Mouse (Mus musculus) E14TG2a.4 (cell line): Measurements from ENCODE around the gene Zfp708.

Experiments
- H3K27me3 ChIP-seq: 2 replicates; pipeline ENCODE4 v1.6.1; 2014; ENCODE audit warnings: low read length, control low read depth; ENCODE audit not compliant: insufficient read depth
- H3K36me3 ChIP-seq: 2 replicates; pipeline ENCODE4 v1.6.1; 2014; ENCODE audit warnings: low read length, control low read depth; ENCODE audit not compliant: insufficient read depth
- H3K4me1 ChIP-seq: replicated peaks from 2 replicates; pipeline ENCODE4 v1.6.1; 2014; ENCODE audit warnings: low read depth, low read length, control low read depth
- H3K4me3 ChIP-seq: replicated peaks from 2 replicates; pipeline ENCODE4 v1.5.1; 2014; ENCODE audit warnings: mild to moderate bottlenecking, low read length
- H3K9me3 ChIP-seq: 2 replicates; pipeline ENCODE4 v1.6.1; 2014; ENCODE audit warnings: low read length, control low read depth
- CTCF ChIP-seq: conservative IDR thresholded peaks from 2 replicates; pipeline ENCODE4 v1.5.1; 2014; ENCODE audit warnings: low read length
- NANOG ChIP-seq: IDR thresholded peaks from 2 replicates; pipeline ENCODE4 v1.6.1; 2014; ENCODE audit warnings: borderline replicate concordance, low read length, mixed read lengths
- POU5F1 ChIP-seq: IDR thresholded peaks from 2 replicates; pipeline ENCODE4 v1.6.1; 2014; ENCODE audit warnings: low read length, borderline replicate concordance

Gene Zfp708

DNA sequence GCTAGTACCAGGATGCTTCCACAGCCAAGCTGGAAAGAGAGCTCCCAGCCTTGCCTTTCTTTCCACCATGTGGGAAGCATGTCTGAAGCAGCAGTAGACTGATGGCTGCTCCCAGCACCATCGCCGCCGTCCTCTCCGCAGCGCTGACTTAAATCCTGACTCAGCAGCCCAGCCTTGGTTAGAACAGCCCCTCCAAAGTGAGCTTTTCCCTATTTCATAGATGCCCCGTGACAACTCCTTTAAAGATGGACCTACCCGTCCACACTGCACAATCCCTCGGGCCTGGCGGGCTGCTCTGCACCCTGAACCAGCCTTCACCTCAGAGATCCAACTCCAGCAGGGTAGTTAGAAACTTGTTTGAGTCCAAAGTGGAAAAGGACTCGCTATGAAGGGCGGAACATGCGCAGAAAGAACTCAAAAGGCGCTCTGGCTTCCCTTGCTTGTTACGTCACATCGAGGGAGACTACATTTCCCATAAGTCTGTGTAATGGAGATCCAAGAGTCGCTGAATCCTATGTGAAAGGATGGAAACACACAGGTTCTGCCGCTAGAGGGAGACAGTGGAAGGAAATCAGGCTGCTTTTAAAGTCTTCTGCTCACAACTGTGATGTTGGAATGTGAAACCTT, 10.5 kb upstream of the Zfp708 start, which contains the start of gene Gm28557:
TSS of gene Gm28557 (minus strand) at position 411 of the 627 bp plus-strand sequence.
- no peaks in the 10 kb centered on the region for H3K9me3 ChIP-seq
- peaks cover 10% of the 10 kb centered on the region for H3K36me3 ChIP-seq
- peak within 1 kb of the TSS; percentile 88 for H3K4me3 ChIP-seq
- peaks cover 26% of the 10 kb centered on the region for H3K4me1 ChIP-seq
- TF ChIP-seq NANOG (no peak), CTCF (peak; percentile 79)
- H3K27me3 ChIP-seq = no peaks in the 10 kb centered on the region

DNA sequence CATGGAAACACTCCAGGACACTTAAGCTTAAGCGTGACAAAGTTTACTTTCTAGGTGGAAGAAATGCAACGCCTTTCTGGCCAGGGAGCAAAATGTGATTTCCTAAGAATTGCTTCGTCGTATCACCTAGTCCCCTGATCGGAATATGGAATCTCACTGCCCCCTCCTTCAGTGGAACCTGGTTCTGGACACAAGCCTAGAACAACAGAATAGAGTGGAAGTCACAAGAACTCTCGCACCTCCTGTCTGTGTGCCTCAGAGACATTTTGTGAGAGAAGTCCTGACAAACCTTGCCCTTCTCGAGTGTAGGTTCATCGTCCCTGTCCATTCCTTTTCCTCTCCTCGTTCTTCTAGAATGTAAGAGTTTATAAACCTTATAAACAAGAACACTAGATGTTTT, 9.9 kb upstream of the Zfp708 start:
- Histone ChIP-seq H3K4me1 (peaks cover 26% of the 10 kb centered on the region), H3K27me3 (no peaks in the 10 kb centered on the region), H3K4me3 (peak overlapping the region; percentile 88), H3K36me3 (peaks cover 10% of the 10 kb centered on the region), H3K9me3 (no peaks in the 10 kb centered on the region)
- TF ChIP-seq CTCF (no peak), NANOG (no peak), POU5F1 (no peak)

GRCm38 (mm10) chr13:67090154-67090553, 7.6 kb downstream of the Zfp708 start:
- H3K9me3 ChIP-seq = no peaks in the 10 kb centered on the region
- H3K4me3 ChIP-seq = no peak overlapping the region
- H3K4me1 ChIP-seq = no peaks in the 10 kb centered on the region
- TF ChIP-seq POU5F1 (no peak), NANOG (no peak), CTCF (no peak)
- peaks cover 6% of the 10 kb centered on the region for H3K36me3 ChIP-seq
- no peaks in the 10 kb centered on the region for H3K27me3 ChIP-seq

DNA sequence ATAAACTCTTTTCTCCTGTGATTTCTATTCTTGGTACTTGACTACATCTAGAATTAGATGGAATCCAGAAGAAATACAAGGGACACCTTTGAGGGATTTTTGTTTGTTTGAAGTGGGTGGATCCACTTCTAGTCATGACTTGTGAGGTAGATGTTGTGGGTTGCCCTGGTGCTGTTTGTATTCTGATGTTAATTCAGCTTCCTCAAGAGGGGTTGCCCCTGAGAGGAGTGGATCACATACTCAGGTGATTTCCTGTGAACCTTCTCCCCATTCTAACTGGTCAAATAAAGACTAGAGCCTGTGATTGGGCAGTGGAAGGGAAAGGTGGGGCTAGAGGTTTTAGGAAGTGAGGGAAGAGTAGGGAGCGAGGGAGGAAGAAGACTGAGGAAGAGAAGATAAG, 15.8 kb downstream of the Zfp708 start:
- peak overlapping the region; percentile 76 for H3K4me3 ChIP-seq
- H3K9me3 ChIP-seq = no peaks in the 10 kb centered on the region
- no peak for TF ChIP-seq CTCF
- no peak for TF ChIP-seq NANOG
- no peak for TF ChIP-seq POU5F1
- peaks cover 7% of the 10 kb centered on the region; the same call in 1 of the 2 replicates for H3K36me3 ChIP-seq
- H3K27me3 ChIP-seq = no peaks in the 10 kb centered on the region
- peaks cover 16% of the 10 kb centered on the region for H3K4me1 ChIP-seq

DNA sequence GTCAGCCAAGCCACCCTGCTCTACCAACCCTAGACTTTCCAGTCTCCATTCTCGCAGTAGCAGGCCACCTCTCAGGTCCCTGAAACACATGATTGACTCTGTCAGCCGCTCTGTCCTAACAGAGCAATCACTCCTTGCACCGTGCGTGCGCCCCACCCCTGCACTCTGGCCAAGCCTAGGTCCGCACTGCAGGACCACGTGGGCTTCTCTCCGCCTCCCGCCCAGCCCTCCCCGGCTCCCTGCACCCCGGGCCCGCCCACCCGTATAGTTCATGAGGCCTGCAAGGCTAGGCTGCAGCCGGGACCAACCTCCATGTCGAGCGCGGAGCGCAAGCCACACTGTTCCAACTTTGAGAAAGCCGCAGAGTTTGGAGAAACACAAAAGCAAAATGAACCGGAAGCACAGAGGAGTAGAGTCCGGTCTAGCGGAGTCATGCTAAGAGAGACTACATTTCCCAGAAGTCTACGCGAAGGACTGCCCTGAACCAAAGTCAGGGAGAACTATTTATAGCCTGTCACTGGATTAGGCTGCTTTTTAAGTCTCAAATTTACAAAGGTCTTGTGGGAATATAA, 16.5 kb downstream of the Zfp708 start:
- Histone ChIP-seq H3K4me3 (peak overlapping the region; percentile 76), H3K36me3 (peaks cover 8% of the 10 kb centered on the region; the same call in 1 of the 2 replicates), H3K27me3 (no peaks in the 10 kb centered on the region), H3K9me3 (peaks cover 3% of the 10 kb centered on the region), H3K4me1 (peaks cover 16% of the 10 kb centered on the region)
- TF ChIP-seq CTCF (no peak), POU5F1 (no peak), NANOG (no peak; the same call in 1 of the 2 replicates)

DNA sequence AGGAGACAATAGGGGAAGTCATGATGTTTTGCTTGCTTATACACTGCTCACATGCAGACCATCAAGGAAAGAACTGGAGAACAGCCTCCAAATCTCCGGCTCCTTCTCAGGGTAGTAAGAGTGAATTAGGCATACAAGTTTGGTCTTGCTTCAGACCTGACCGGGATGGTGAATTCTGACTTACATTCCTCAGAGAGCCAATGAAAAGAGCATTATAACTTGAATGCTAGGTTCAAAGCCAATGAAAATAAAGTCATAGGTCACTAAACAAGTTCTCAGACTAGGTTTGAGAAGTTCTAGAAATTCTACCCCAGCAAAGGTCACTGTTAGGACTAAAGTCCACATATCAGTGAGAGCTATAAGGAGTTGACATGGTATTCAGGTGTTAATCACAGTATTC, 20.5 kb downstream of the Zfp708 start:
- H3K9me3 ChIP-seq = peaks cover 9% of the 10 kb centered on the region
- TF ChIP-seq POU5F1 (no peak), CTCF (no peak), NANOG (no peak)

DNA sequence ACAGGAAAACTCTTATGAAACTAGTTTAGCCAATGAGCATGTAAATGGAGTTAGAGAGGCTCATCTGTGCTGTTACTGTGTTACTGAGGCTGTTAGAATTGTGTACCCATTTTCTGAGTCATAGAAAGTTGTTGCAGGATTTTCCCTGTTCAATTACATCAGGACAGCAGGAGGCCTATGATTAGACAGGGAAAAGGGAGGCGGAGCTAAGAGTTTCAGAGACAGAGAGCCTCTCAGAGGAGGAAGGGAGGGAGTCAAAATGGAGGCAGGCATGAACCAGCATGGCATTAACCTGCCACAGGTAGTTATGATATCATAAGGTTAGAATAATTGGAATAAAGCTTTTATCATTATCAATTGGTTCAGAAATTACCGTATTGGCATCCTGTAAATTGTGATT, 25.0 kb downstream of the Zfp708 start:
- peak overlapping the region; percentile 58 for H3K4me3 ChIP-seq
- peaks cover 34% of the 10 kb centered on the region for H3K36me3 ChIP-seq
- TF ChIP-seq NANOG = no peak
- no peak for TF ChIP-seq CTCF
- no peak for TF ChIP-seq POU5F1
- 0 out of 2 replicates have a peak, but pooled peaks cover 3% of the 10 kb centered on the region for H3K4me1 ChIP-seq
- no peaks in the 10 kb centered on the region for H3K27me3 ChIP-seq
- H3K9me3 ChIP-seq = peaks cover 9% of the 10 kb centered on the region

More for the DNA sequence above, 20.5 kb downstream of the Zfp708 start:
- H3K36me3 ChIP-seq = peaks cover 16% of the 10 kb centered on the region
- no peaks in the 10 kb centered on the region for H3K27me3 ChIP-seq
- peaks cover 14% of the 10 kb centered on the region for H3K4me1 ChIP-seq
- H3K4me3 ChIP-seq = no peak overlapping the region

DNA sequence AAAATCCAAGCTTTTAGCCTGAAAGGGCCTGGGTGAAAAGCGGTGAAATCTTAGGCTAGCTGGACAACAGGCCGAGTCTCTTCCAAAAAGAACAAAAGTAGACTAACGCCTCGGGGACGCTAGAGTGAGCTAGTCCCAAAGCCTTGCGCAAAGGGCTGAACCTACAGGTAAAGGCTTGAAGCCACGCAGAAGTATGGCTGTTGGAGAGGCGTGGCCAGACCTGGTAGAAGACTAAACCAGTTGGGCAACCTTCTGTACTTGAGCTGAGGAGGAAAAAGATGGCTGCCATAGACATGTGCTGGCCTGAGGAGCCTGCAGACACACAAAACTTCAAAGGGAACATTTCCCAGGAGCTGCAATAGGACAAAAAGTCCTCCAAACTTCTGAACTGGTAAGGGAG, 32.4 kb downstream of the Zfp708 start:
- Histone ChIP-seq H3K4me1 (peaks cover 9% of the 10 kb centered on the region), H3K36me3 (peaks cover 9% of the 10 kb centered on the region), H3K9me3 (peaks cover 13% of the 10 kb centered on the region), H3K27me3 (no peaks in the 10 kb centered on the region), H3K4me3 (no peak overlapping the region)
- TF ChIP-seq NANOG (no peak), POU5F1 (no peak), CTCF (no peak)

DNA sequence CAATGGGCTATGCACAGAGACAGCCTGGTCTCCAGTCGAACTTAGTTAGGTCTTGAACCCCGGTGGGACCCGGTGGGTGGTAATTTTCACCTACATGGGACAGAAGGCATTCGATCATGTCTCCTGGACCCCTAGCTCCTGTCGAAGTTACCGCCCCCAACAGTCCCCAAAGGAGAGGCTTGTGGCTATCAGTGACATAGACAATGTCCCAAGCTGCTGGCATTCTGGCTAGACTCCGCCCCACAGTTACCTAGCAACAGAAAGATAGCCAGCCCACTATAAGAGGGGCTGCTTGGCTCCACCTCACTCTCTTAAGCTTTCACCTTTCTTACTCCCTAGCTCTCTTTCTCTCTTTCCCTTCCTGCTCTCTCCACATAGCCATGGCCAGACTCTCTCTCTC, 35.3 kb downstream of the Zfp708 start:
- Histone ChIP-seq H3K36me3 (no peaks in the 10 kb centered on the region), H3K4me1 (peaks cover 17% of the 10 kb centered on the region), H3K4me3 (no peak overlapping the region), H3K27me3 (no peaks in the 10 kb centered on the region), H3K9me3 (peaks cover 13% of the 10 kb centered on the region)
- no peak for TF ChIP-seq POU5F1
